Mouse (Mus musculus) fat pad, adult 2 months (tissue): ENCODE measurements around the gene Ccdc102a.

Experiments
- DNase-seq: peaks from one replicate; pipeline ENCODE4 v3.0.0-alpha.2; 2011; ENCODE audit warnings: low read depth, low spot score; ENCODE audit errors: extremely low read depth

Gene Ccdc102a

GRCm38 (mm10) chr8:94922602-94923001 is 4.7 kb upstream of the Ccdc102a start:
- DNase-seq, result no peak

DNA sequence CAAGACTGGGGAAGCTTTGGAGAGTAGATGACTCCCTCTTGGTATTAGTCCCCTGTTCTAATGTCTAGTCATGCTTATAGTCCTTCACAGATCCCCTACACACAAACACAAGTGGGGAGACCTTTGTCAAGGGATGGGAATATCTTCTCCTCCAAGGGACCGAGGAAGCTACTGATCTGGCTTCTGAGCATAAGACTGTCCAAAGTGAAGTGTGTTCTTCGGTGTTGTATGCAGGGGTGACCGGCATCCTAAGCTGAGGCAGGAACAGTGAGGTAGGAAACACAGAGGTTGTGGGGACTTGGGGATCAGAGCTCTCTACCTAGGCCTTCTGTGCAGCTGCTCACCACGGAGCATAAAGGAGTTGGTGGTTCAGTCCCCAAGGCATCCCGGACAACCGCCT is 4.3 kb upstream of the Ccdc102a start:
- DNase-seq, result no peak

DNA sequence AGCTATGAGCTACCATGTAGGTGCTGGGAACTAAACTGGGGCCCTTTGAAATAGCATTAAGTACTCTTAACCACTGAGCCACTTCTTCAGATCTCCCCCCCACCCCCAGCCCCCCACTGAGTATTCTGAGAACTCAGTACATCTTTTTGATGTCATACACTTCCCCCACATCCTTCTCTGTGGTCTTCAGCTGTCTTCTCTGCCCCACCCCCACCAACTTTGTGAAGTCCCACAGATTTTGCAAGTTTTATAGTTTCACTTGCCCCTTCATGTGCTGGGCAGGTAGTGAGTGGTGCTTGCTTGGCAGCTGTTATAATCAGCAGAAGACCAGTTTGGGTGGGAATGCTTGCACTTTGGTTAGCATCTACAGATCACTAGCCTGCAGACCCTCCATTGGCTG is 1.4 kb upstream of the Ccdc102a start:
- DNase-seq, result no peak

GRCm38 (mm10) chr8:94917352-94917751 is 546 bp downstream of the Ccdc102a start:
- DNase-seq, result no peak

GRCm38 (mm10) chr8:94916960-94917324 is 956 bp downstream of the Ccdc102a start:
- DNase-seq, result no peak

GRCm38 (mm10) chr8:94916311-94916959 is 1.5 kb downstream of the Ccdc102a start:
- no peak for DNase-seq

GRCm38 (mm10) chr8:94914701-94915101 is 3.2 kb downstream of the Ccdc102a start:
- DNase-seq, result no peak

GRCm38 (mm10) chr8:94914256-94914655 is 3.6 kb downstream of the Ccdc102a start:
- DNase-seq, result no peak

DNA sequence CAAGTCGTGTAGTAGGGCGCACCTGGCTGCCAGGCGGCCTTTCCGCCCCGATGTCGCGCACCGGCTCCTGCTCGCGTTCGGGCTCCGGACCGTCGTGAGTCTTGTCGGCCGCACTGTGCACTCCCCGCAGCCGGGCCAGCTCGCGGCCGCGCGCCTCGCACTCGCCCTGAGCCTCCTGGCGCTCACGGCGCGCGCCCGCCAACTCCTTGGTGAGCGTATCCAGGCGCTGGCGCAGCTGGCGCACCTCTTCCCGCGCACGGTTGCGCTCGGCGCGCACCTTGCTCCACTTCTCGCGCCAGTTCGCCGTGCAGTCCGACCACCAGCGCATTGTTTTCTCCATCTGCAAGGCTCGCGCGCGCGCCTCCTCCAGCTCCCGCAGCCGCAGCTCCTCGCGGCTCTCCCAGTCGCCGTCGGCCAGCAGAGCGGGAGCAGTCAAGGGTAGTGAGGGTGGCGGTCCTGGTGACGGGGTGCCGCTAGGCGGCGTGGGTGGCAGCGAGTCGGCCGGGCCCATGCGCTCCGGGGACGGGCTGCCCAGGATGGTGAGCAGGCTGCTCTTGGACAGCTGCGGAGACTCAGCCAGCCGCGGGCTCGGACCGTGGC is 4.7 kb downstream of the Ccdc102a start:
- DNase-seq, result no peak

DNA sequence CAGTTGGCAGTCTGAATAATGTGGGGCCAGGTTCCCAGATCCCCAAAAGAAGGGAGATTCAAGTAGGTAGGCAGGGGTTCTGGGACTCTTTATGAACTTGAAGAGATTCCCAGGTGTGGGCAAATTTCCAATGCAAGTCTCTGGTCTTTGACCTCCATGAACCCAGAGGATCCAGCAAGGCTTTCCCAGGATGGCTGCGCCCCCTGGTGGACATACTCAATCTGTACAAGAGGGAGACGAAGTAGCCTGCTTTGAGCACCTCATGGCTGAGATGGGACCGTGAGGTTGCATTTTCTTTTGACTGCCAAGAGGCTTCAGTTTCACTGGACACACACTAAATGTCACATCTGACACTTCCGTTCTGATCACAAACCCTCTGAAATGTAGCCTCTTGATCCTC is 9.1 kb downstream of the Ccdc102a start:
- no peak for DNase-seq

- DNase-seq, result no peak
These were observed 10.2 kb downstream of the Ccdc102a start for GRCm38 (mm10) chr8:94907591-94908300.

GRCm38 (mm10) chr8:94904450-94905175 is 13.3 kb downstream of the Ccdc102a start:
- no peak for DNase-seq

GRCm38 (mm10) chr8:94903709-94904108 is 14.2 kb downstream of the Ccdc102a start:
- no peak for DNase-seq

- DNase-seq, result no peak
These were observed 16.9 kb downstream of the Ccdc102a start for GRCm38 (mm10) chr8:94901031-94901430.

GRCm38 (mm10) chr8:94900617-94901016 is 17.3 kb downstream of the Ccdc102a start:
- DNase-seq, result no peak

- DNase-seq, result no peak
These were observed 18.6 kb downstream of the Ccdc102a start for GRCm38 (mm10) chr8:94899262-94899661.

DNA sequence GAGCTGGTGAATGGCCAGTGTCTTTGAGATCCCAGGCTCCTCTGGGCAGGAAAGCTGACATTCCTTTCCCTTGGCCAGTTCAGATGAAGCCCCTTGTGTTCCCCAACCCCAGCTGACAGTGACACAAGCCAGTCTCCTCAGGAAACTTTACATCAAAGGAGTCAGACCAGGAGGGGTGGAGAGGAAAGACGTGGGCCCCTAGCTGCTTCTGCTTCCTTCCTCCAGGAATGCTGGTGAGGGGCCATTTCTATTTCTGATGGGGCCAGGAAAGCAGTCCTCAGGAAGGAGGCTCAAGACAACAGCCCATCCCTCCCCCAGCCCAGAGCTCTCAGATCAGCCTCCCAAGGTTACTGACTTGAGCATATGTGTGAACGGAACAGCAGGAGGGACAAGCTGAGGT is 25.0 kb downstream of the Ccdc102a start:
- DNase-seq, result no peak

DNA sequence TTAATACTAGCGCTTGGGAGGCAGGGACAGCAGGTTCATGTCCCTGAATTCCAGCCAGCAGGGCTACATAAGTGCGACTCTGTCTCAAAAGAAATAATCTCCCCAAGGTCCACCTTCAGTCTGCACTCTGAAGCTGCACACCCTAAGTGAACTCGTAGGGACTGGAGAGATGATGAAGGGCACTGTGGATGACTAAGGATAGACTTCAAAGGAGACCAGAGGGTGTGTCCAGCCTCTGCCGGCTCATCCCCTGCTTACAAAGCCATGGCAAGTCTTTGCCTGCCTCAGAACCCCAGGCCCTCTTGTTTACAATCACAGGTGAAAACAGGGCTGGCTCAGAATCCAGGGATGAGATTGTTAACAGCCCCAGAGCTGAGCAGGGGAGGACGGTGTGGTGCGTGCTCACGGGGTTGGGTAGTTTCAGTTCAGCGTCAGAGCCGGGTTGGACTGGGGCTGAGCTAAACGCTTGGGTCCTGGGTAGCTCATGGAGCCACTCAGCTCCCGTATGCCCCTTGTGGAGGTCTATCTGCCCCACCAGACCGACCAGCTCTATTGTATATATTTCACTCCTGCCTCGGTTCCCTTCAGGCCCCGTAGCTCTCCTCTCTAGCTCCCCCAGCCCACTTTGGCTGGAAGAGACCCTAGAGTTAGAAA is 29.4 kb downstream of the Ccdc102a start:
- no peak for DNase-seq

DNA sequence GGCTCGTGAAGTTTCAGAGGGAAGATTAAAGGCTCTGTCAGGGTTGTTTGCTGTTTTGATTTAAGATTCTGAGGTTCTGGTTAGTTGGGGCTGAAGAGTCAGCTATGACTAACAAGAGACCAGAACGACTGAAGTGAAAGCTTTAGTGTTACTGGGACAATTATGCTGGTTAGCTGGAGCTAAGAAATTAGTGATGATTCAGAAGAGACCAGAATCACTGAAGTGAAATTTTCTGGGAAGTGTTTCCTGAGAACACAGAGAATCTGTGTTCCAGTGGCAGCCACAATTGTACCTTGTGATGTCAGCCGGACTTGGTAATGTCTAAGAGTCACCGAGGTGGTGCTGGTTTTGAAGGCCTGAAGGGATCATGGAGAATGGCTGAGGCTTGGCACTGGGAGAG is 37.2 kb downstream of the Ccdc102a start:
- no peak for DNase-seq

GRCm38 (mm10) chr8:94876820-94877219 is 41.1 kb downstream of the Ccdc102a start:
- no peak for DNase-seq

- no peak for DNase-seq
These were observed 41.6 kb downstream of the Ccdc102a start, which contains the start of gene Dok4 for GRCm38 (mm10) chr8:94876197-94876730. Dok4 (minus strand) TSS chr8:94876330.
